Mouse (Mus musculus): ENCODE measurements around the gene Srsf1. TPM values are rescaled to one million over a fixed set of nuclear protein-coding genes. Genes with fewer than 3 reads are reported as not detected.

Srsf1 gene
- total RNA-seq, 2 experiments from 2014 or later = 80.2 to 99.7 TPM

Other genes starting within 250 kb of the Srsf1 start
- not detected for gene Lpo, start 219.1 kb upstream of the Srsf1 start, total RNA-seq (2021)
- gene Mks1, start 194.2 kb upstream of the Srsf1 start, total RNA-seq (2021) = 1 to 10 TPM; 1.9 to 3.1 TPM
- not detected for gene Epx, start 171.8 kb upstream of the Srsf1 start, total RNA-seq (2021)
- gene Olfr462, start 155.1 kb upstream of the Srsf1 start, total RNA-seq (2021) = not detected
- gene Olfr463, start 150.0 kb upstream of the Srsf1 start, total RNA-seq (2021) = not detected
- not detected for gene Olfr464, start 126.4 kb upstream of the Srsf1 start, total RNA-seq (2021)
- 100 to 1,000 TPM; 340 to 392 TPM for gene Dynll2, start 59.8 kb upstream of the Srsf1 start, total RNA-seq (2021)
- gene Vezf1, start 20.9 kb downstream of the Srsf1 start, total RNA-seq (2021) = 10 to 100 TPM; 45.0 to 46.7 TPM
- 10 to 100 TPM; 47.9 to 54.2 TPM for gene Cuedc1, start 50.7 kb downstream of the Srsf1 start, total RNA-seq (2021)
- gene Mrps23, start 157.0 kb downstream of the Srsf1 start, total RNA-seq (2021) = 100 to 1,000 TPM; 273 to 312 TPM
- not detected for gene Ccdc182, start 246.7 kb downstream of the Srsf1 start, total RNA-seq (2021)